8 mouse cellular contexts compared by ENCODE assay signal in the genomic region with DNA sequence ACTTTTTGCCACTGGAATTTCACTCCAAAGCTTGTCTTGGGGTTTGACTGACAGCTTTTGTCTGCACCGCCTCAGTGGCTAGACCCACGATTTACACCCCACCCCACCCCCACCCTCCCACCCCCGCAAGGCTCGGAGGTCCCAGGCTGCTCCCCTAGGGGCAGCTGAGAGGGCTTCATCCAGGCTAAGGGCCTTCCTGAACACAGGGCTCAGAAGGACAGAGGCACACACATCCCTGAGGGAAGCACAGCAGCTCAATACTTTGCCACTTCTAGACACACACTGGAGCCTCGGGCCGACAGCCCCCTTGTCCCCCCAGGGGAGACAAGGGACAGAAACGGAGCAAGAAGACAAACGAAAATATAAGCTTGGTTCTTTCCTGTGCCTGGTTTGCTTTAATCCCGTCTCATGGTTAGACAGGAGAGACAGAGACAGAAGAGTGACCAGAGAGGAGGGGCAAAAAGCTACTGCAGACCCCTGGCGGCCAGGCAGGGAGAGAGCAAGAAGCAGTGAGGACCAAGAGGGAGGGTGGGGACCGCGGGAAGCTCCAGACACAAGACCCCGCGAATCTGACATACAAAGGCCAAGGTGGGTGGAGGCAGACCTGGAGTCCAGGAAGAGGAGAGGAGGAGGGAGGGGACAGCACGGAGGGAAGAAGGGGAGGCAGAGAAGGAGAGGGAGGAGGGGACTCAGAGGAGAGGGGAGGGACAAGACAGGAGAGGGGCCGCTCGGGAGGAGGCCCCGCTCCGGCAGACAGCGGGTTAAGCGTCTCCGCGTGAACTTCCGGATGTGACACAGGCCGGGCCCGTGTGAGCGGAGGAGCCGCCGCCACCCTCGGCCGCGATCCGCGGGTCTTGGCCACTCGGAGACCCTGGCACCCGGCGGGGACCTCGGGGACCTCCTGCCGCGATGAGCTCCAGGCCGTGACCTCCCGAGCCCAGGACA. TPM values are rescaled to one million over a fixed set of nuclear protein-coding genes. Genes with fewer than 3 reads are reported as not detected.
DNase-seq lines count a peak whose midpoint lies in the region; ATAC-seq and TF ChIP-seq lines count a peak whose summit lies in the region.

Meis3 (plus strand) TSS at position 494 of the 945 bp plus-strand sequence.

- TF ChIP-seq POLR2A in lung, adult 2 months (IDR thresholded peaks at IDR 0.05; ENCODE audit: borderline replicate concordance, extremely low read depth, low read depth, low read length) = no peak

- H3K9ac ChIP-seq in heart, embryonic 12.5 days = peak within 1 kb of the TSS; percentile 81

- peak; percentile 75 for DNase-seq in CD4-positive helper T cell, adult 2 months (ENCODE audit: low read depth, low spot score)
- peak; percentile 57 to 80 for DNase-seq in adrenal gland, adult (ENCODE audit: inconsistent age in 2 of 2, low spot score in 1 of 2)
- peak; percentile 84 for DNase-seq in embryonic facial prominence, embryonic 10.5 days (ENCODE audit: low spot score)
- peak; percentile 6 to 56 for DNase-seq in kidney, postnatal 36 days
- peak; percentile 39 for DNase-seq in lung, adult 2 months
- DNase-seq in thymus, postnatal 4 days = peak; percentile 79

- under 1% methylated on average over 42 of the region's 42 CpGs for WGBS in embryonic facial prominence, embryonic 10.5 days
- under 1% methylated on average over 38 of the region's 42 CpGs for WGBS in heart, embryonic 12.5 days
- WGBS in lung, adult 2 months = 1% methylated on average over 42 of the region's 42 CpGs

- peak; percentile 79 for ATAC-seq in heart, embryonic 12.5 days (ENCODE audit: insufficient number of reproducible peaks, low FRiP score)
- ATAC-seq in neutrophil, adult 5-6 weeks (ENCODE audit: extremely low read depth, insufficient number of reproducible peaks, low FRiP score, poor library complexity, severe bottlenecking) = peak; percentile 15; the same call in 1 of the 2 replicates

- H3K4me2 ChIP-seq in heart, embryonic 12.5 days = peak within 1 kb of the TSS; percentile 95

- peak within 1 kb of the TSS; percentile 78 for H3K4me3 ChIP-seq in embryonic facial prominence, embryonic 10.5 days
- peak within 1 kb of the TSS; percentile 78 for H3K4me3 ChIP-seq in heart, embryonic 12.5 days
- peak within 1 kb of the TSS; percentile 69 for H3K4me3 ChIP-seq in lung, adult 2 months (replicated peaks; ENCODE audit: extremely low read depth, low read depth, low read length)

- peak within 1 kb of the TSS; percentile 87 for H3K27ac ChIP-seq in embryonic facial prominence, embryonic 10.5 days (replicated peaks)
- H3K27ac ChIP-seq in heart, embryonic 12.5 days (ENCODE audit: poor library complexity, severe bottlenecking) = no peak within 1 kb of the TSS; the same call in 1 of the 2 replicates

- no peaks in the 10 kb centered on the region for H3K27me3 ChIP-seq in embryonic facial prominence, embryonic 10.5 days (replicated peaks; ENCODE audit: low read depth, poor library complexity, severe bottlenecking)
- 0 out of 2 replicates have a peak, but pooled peaks cover 8% of the 10 kb centered on the region for H3K27me3 ChIP-seq in heart, embryonic 12.5 days (replicated peaks)

- 0 out of 2 replicates have a peak, but pooled peaks cover 4% of the 10 kb centered on the region for H3K9me3 ChIP-seq in embryonic facial prominence, embryonic 10.5 days
- H3K9me3 ChIP-seq in heart, embryonic 12.5 days (replicated peaks) = no peaks in the 10 kb centered on the region

- peaks cover 21% of the 10 kb centered on the region for H3K36me3 ChIP-seq in embryonic facial prominence, embryonic 10.5 days (replicated peaks)
- H3K36me3 ChIP-seq in heart, embryonic 12.5 days = peaks cover 14% of the 10 kb centered on the region

- TF ChIP-seq CTCF in lung, adult 2 months (IDR thresholded peaks at IDR 0.05; ENCODE audit: insufficient read depth, low read length) = peak; percentile 34

- H3K4me1 ChIP-seq in embryonic facial prominence, embryonic 10.5 days = peaks cover 48% of the 10 kb centered on the region
- H3K4me1 ChIP-seq in heart, embryonic 12.5 days (replicated peaks) = peaks cover 31% of the 10 kb centered on the region
- H3K4me1 ChIP-seq in lung, adult 2 months (ENCODE audit: control insufficient read depth, insufficient read depth, low read length) = peaks cover 5% of the 10 kb centered on the region

RNA-seq across cellular contexts. Expression of gene Meis3, which starts in this region (rescaled TPM):
- polyA plus RNA-seq in embryonic facial prominence, embryonic 10.5 days (2016; fragmentation: Nextera tagmentation; extraction: Ambion mirVana) = 55.5 and 67.7 TPM in 2 replicates
- polyA plus RNA-seq in heart, embryonic 12.5 days (2016; fragmentation: Nextera tagmentation; extraction: Ambion mirVana) = 18.2 and 21.5 TPM in 2 replicates
- polyA plus RNA-seq in lung, adult 2 months (2012; rRNA removed) = 19.4 and 23.4 TPM in 2 replicates
- 2.5 and 4.5 TPM in 2 replicates for total RNA-seq in neutrophil, adult 5-6 weeks (2017)

Comparison
In these comparisons a context has a peak if more than half of its experiments do, and no peak if none do; other contexts are left out.
1. DNase-seq: peak in every context shown above with its lines; median percentile 84 in embryonic facial prominence, embryonic 10.5 days; 79 in thymus, postnatal 4 days; 75 in CD4-positive helper T cell, adult 2 months; 68 in adrenal gland, adult; 39 in lung, adult 2 months; 31 in kidney, postnatal 36 days.